Mouse (Mus musculus): ENCODE measurements around the gene Unc80. TPM values are rescaled to one million over a fixed set of nuclear protein-coding genes. Genes with fewer than 3 reads are reported as not detected.

Gene Unc80
- total RNA-seq (2022) = 10 to 100 TPM; 14.8 to 35.9 (median 22.2) TPM

DNA sequence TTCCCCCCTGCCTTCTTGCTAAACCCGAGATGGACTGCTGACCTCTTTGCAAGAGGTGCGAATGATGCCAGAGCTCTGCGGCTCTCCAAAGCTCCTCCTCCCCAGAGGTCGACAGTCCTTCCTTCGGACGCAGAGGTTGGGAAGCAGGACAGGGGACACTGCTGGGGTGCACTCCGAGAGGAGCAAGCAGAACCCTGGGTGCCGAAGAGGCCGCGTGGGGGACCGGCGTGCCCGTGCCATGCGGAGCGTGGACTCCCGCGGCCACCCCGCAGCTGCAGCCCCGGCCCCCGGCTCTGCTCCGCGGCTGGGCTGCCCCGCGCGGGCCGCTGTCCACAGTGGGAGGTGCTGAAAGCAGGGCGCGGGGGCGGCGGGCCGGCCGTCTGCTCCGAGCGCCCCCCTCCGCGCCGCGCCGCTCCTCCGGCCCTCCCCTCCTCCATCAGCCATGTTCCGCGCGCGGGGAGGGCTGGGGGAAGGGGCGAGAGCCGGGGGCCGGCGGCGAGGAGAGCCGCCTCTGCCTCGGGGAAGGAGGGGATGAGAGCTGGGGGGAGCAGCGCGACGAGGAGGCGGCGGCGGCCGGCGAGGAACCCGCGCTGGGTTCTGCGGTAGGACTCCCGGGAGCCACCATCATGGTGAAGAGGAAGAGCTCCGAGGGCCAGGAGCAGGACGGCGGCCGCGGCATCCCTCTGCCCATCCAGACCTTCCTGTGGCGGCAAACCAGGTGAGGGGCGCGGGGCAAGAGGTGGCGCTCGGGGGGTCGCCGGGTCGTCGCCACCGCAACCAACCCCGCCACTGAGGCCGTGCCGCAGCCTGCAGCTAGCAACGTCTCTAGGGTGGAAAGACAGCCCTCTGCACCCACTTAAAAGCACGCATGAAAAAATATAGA, at the start of gene Unc80:
TSS of gene Unc80 (plus strand) at position 547 of the 883 bp plus-strand sequence.
- peak; percentile 12 for DNase-seq

DNA sequence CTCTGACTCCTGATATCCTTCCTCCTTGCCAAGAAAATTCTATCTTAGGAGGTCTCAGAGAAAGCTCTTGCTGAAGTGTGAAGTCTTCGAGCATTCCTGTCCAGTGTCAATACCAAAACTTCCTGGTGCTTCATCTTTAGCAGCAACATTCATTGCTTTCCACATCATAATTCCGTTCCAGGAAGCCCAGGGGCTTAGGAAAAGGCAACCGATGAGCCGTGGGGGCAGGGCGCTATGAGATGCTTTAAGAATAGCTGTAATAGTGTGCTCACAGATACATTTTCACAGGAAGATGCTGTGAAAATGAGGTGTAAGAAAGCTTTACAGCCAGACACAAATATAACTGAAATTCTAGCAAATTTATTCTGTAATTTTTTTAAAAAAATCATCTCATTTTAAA, 42.1 kb upstream of the Unc80 start:
- no peak for DNase-seq

DNA sequence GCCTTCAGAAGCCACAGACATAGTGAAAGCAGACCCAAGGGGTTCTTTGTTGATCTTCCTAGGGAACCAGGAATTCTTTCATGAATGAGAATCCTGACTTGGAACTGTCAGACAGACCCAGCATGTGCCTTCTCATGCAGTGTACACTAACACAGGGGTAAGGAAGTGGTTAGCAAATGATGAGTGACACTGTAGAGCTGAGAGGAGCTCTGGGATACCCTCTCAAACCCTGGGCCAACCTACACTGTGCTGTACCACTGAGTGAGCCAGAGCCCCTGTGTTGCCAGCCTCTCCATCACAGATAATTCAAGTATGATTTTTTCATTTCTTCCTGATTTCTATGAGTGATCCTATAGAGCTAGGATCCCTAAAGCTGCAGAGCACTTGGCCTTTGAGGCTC, 37.2 kb upstream of the Unc80 start:
- no peak for DNase-seq

DNA sequence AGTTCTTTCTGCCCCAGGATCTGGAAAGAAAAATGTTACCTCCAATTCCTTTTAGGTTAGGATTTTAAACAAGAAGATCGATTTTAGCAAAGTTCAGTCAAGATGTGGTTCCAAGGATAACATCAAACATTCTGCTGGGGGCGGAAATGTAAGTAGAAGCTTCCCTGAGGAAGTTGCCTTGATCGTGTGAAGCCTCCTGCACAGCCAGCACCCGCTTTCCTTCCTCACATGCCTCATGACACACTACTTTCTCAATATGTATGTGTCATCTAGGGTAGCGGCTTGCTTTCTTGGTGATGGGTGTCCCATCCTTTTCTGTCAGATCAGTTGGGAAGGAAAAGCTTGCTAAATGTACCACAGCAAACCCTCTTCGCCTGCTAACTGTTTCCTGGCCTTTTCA, 36.7 kb upstream of the Unc80 start:
- no peak for DNase-seq

DNA sequence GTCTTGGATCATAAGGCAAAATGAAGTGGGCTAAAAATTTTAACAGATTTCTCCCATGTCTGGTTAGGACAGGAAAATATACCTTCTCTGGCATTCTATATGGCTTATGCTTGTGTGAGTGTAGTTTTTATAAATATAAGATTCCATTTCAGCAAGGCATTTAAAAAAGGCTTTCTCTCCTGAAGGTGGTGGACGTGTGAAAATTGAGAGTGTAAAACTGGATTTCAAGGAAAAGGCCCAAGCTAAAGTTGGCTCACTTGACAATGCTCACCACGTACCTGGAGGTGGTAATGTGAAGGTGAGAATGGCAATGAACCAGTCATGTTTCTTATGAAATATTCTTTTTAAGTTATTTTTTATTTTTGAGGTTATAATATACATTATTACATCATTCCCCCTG, 30.1 kb upstream of the Unc80 start:
- DNase-seq = no peak

GRCm38 (mm10) chr1:66442922-66443321, 25.2 kb upstream of the Unc80 start:
- no peak for DNase-seq

- no peak for DNase-seq
These were observed 18.7 kb upstream of the Unc80 start for GRCm38 (mm10) chr1:66449471-66449870.

DNA sequence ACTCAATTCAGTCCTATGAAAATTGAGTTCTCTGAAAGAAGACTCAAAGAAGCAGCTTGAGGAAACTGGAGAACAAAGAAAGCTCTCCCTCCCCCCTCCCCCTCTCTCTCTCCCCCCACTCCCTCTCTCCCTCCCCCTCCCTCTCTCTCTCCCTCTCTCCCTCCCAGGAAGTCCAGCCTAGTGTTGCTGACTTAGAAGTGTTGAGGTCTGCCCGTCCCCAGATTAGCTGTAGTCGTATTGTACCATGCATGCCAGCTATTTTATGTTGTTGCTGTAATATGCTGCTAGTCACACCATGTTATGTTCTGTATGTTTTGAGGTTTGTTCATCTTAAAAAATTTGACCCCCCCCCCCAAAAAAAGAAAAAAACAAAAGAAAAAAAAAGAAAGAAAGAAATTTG, 11.6 kb upstream of the Unc80 start:
- no peak for DNase-seq

DNA sequence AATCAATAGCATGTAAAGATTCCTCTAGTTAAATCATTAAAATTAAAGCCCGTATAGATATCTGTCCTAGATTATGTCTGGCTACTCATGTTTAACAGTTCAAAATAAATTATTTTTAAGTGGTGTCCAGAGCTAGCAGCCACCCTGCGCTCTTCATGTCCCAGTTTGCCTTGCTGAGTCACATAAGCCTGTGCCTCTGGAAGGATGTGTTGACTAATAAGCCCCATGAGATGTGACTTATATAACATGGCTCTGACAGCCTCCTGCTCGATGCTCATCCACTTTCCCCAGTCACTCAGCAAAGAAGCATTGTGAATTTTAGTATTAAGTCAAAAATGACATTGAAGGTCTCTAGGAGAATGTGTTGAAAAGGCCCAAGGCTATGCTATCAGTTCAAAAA, 10.4 kb upstream of the Unc80 start:
- no peak for DNase-seq

GRCm38 (mm10) chr1:66459394-66459793, 8.8 kb upstream of the Unc80 start:
- no peak for DNase-seq

DNA sequence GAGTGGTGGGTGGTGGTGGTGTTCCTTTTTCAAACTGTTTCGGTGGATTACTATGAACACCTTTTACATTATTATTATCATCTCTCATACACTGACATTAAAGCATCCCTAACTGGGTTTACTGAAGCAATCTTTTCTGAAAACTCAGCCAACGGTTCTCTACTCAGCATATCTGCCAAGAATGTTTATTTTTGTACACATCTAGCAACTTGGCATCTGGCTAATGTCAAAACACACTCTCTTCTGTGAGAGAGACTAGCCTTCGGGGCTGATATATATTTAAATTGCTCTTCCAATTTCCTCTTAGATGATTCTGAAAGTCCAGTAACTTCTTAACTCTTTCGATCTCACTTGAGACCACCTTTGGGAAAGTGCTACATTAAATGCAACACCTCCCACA, 7.3 kb upstream of the Unc80 start:
- DNase-seq = no peak

GRCm38 (mm10) chr1:66468704-66469020, 495 bp downstream of the Unc80 start:
- DNase-seq = no peak

GRCm38 (mm10) chr1:66482751-66483150, 14.6 kb downstream of the Unc80 start:
- no peak for DNase-seq

- DNase-seq = no peak
These were observed 24.9 kb downstream of the Unc80 start for GRCm38 (mm10) chr1:66493064-66493463.

DNA sequence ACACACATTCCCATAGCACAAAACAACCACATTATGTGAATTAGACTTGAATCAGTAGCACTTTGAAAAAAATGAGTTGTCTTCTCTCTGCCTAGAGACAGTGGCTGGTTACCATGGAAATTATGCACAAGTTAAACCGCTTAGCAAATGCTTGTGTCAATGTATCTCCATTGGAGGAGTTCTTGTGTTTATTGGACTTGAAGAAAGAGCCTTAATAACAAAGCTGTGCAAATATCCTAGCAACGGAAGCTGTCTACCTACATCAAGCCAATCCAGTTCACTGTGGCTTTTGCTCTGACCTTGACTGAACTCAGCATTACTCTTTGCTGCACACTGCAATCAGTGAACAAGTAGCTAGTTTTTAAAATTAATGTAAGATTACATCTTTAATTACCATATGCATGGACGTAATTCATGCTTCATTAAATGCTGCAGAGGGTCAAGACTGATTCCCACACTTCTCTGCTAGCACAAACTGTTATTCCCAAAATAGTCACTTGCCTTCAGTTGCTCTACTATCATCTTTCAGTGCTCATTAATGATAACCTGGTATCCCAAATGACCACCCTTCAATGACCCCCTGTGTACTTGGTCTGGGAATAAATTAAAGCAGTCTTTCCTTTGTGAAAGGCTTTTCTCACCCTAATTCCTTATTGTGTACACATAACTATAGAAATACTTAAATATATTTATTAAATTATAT, 27.3 kb downstream of the Unc80 start:
- DNase-seq = no peak

DNA sequence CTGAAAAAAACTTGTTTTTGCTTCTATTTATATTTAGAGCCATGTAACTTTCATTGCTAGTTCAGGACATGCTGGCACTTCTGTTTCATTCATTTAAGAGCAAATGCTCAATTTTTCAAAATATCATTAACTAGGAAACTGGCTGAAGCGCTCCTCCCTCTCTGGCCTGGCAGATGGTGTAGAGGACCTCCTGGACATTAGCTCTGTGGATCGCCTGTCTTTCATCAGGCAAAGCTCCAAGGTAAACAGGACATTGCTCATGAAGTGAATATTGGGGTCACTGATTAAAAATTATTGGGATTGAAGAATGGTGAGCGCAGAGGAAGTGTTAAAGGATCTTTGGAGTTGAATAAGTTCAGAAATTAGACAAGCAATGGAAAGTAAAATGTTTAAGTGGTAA, 82.6 kb downstream of the Unc80 start:
- no peak for DNase-seq

- no peak for DNase-seq
These were observed 84.3 kb downstream of the Unc80 start for GRCm38 (mm10) chr1:66552396-66552966.

DNA sequence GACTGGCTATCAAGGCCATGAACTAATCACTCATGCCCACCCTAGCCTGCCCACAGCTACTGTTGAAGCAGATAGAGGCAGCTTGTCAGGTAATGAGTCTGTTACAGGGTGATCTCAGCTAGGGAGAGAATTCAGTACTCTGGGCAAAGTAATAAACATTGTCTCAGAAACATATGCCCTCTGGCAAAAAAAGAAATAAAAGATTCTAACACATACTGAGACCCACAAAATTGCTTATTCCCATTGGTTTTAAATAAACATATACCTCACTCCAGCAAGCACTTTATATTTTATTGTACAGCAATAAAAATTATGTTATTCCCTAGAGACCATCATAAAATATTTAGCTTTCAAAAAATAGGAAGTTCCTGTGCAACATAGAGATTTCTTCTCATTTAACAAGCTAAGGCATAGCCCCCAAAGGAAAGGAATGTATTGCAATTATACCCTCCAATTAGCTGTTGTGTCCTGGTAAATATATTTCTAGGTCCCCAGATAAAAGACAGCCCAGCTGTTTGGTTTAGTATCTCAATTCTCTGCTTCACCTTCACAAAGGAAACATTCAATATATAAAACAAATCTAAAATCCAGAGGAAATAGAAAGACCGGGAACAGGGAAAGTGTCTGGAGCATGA, 93.6 kb downstream of the Unc80 start:
- DNase-seq = no peak

DNA sequence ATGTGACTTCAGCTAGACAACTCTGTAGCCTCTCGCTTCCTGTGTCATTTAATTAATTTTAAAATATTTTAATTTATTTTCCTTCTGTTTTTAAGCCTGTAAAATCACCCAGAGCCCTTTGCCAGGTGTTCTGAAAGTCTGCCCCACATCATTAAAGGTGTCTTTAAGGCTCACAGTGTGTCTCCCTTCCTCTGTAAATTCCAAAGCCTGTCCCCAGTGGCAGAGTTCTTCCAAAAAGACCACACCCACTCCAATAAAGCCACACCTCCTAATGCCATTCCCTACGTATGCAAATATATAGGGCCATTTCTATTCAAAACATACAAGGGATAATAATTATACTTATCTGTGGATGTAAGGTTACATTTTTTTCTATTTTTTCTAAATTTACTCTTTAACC, 94.2 kb downstream of the Unc80 start:
- no peak for DNase-seq

- DNase-seq = no peak
These were observed 101.6 kb downstream of the Unc80 start for GRCm38 (mm10) chr1:66569736-66570135.

DNA sequence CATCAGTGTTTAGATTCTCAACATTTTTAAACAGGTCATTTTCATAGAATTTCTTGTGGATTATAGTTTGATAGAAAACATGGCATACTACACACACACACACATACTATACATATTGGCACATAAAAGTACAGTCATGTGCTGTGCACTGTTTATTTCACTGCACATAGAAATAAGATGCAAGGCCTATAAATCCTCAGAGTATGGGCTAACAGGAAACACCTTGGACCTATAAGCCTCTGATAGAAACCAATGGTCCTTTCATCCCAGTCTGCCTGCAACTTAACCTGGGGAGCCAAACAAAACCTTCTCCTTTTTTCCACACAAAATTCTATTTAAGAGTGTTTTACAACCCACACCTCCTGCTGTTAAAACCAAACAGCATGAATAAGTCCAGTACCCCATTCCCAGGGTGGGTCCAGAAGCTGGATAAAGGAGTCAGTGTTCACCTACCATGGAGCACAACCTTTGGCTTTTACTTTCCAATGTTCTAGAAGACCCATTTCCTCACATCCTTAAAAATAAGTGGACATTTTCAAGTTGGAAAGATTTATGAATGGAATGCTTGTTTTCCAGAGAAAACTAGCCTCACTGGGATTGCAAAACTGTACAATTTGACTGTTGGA, 129.1 kb downstream of the Unc80 start:
- no peak for DNase-seq

GRCm38 (mm10) chr1:66608304-66608703, 140.1 kb downstream of the Unc80 start:
- no peak for DNase-seq

GRCm38 (mm10) chr1:66617188-66617587, 149.0 kb downstream of the Unc80 start:
- DNase-seq = no peak

All from adrenal gland, adult 8-10 months (tissue).